Mouse (Mus musculus) frontal cortex, adult 2 months (tissue): ENCODE measurements at regions not wholly inside any gene's neighbourhood (a gene's known extent, or its start where the extent isn't known, plus 50 kb on each side); places are given as distances from the start of the nearest gene placed in this dataset.
"Not testable (repeated sequence)": the region's sequence is repeated elsewhere in the genome, so short reads cannot be mapped to it uniquely, and the experiment has no call there.

ENCODE experiments used
- DNase-seq, 2 experiments: peaks; one replicate each; pipeline ENCODE4 v3.0.0; 2022; ENCODE audit warnings: low spot score in 1 of 2; ENCODE audit errors: extremely low spot score in 1 of 2

DNA sequence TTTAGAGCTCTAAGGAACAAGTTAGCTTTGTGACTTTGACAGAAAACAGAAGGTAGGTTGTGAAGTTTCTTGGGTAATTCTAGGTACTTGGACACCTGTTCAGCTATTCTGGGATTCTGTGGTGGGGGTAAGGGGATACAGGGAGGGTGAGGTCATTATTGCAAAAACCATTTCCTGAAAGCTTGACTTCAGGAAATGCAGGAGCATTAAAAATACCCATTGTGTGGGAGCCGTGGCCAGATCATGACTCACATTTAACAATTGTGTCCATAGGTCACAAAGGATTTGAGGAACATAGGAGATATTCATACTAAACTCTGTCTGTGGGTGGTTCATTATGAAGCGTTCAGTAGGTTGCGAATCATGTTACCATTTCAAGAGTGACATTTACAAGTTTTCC, 102.4 kb downstream of the Gm5426 start:
- no peak for DNase-seq

GRCm38 (mm10) chr10:96240591-96240990, 104.2 kb downstream of the Gm5426 start:
- DNase-seq, result no peak

DNA sequence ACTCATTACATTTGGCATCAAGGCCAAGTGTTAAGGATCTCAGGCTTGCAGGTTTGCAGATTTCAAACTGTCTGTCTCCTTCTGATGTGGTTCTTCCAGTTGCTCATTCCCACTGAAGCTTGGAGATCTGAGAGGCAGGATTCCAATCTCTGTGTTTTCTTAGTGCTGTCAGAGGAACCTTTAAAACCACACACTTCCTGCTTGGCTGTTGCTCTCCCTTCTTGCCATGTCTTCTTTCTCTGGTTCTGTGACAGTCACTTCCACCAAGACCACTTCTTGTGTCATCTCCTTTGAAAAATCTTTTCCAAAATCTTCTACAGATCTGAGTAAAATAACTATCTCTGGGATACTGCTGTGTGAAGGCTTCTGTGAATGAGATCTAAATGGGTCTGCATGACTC, 117.3 kb downstream of the Gm5426 start:
- DNase-seq, result no peak

DNA sequence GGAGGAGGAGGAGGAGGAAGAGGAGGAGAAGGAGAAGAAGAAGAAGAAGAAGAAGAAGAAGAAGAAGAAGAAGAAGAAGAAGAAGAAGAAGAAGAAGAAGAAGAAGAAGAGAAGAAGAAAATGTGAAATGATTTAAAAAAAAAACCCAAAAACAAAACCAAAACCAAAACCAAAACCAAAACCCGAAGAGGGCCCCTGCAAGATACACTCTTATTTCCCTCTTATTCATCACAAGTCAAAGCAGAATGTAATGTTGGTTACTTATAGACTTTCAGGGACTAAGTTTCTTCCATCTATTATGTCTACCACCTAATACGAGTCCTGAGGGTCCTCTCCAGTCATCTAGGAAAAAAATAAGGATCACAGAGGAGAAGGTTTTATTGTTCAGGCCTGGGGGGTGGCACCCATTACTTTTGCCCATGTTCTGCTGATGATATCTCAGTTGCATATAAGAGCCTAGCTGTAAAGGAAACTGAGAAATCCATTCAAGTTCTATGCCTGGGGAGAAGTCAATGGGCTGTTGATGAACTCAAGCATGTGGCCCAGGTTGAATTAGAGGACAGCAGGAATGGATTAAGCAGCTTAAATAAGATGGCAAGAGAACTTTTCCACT, 118.0 kb downstream of the Gm5426 start:
- DNase-seq, result no peak

- DNase-seq, result no peak
These were observed 121.5 kb downstream of the Gm5426 start for GRCm38 (mm10) chr10:96257935-96258334.

- DNase-seq, result no peak
These were observed 122.8 kb downstream of the Gm5426 start for GRCm38 (mm10) chr10:96259242-96259641.

DNA sequence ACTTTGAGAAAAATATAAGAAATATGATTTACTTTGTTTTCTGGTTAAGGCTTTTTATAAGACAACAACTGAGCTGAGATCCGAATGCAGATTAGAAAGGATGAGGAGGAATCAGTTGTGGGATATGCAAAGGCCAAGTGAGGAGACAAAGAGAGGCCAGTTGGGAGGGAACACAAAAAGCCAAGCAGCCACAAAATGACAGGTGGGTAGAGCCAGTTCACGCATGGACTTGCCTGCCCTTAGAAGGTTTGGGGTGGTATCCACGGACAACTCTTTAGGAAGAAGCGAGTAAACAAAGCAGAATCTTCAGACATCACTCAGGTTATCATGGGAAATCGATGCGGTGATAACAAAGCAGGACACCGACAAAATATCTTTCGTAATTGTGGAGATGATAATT, 123.2 kb downstream of the Gm5426 start:
- DNase-seq, result no peak

- peak in 1 of 2 experiments; percentile 28 for DNase-seq
These were observed 127.1 kb downstream of the Gm5426 start for GRCm38 (mm10) chr10:96263544-96263943.

- DNase-seq, result no peak
These were observed 128.0 kb downstream of the Gm5426 start for GRCm38 (mm10) chr10:96264433-96264832.

DNA sequence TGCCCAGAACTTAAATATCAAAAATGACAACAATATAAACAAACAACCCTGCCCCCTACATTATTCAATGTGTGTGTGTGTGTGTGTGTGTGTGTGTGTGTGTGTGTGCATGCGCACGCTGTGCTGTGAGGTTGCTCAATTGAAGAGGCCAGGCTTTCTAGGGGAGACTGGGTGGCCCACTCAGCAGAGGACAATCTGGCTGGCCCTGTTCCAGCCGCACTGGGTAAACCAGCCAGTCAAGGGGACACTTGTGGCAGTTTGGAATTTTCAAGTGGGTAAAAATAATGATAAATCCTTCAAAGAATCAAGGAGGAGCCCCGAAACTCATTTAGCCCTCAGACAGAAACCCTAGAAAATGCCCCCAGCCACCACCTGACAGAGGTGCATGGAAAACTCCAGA, 128.5 kb downstream of the Gm5426 start:
- DNase-seq, result no peak

DNA sequence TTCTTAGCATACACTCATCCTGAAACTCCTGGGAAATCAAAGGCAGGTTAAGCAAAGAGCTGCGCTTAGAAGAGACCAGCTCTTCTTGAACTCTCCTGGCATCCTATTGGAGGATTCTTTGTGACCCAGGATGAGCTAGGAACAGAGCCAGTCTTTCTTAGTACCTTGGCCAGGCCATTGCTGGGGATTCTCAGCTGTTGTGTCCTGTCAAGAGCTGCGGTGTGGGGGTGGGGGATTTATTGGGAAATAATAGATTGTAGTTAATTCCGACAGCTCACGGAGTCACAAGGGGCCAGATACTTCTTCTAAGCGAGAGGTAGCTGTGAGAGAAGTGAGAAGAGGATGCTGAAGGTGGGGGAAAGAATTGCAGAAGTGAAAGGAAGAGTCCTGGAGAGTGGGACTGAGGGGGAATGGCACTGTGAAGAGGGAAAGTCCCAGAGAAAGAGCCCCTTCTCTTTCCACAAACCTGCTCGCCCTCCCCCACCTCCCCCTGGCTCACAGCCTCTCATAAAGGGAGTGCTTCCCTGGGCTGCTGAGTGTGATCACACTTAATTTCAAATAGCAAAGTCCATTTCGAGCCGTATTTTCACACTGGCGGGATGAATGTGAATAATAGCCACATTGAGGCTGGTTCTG, 129.8 kb downstream of the Gm5426 start:
- no peak for DNase-seq

GRCm38 (mm10) chr10:96267603-96268002, 131.2 kb downstream of the Gm5426 start:
- no peak for DNase-seq

DNA sequence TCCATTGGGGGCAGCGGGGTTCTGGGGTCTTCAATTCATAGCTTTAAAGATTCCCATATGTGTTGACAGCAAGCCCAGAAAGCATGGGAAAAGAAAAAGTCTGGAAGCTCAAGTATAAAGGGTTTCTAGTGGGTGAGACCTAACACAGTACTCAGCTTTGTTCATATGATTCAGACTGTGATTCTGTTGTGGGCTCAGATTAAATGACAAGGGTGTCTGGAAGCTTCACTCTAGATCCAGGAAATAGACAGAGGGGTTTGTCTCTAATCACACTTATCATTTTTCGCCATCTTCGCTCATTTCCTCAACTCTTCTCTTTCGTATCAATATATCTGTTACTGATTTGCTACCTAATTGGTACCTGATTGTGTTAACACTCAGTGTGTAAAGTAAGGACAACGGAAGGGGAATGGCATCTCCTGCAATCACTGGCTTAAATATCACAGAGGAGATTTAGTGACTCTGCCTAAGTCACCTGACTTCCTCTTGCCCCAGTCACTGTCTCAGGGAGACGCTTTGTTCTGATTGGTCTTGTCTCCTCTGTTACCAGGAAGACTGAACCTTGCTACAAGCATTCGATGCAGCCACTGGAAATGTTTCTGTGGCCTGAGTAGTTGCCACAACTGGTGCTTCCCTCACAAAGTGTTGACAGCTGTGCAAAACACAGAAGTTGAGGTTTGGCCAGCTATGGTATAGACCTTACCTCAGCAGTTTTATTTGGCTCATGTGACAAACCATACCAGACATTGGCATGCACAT, 137.4 kb downstream of the Gm5426 start:
- DNase-seq, result no peak

GRCm38 (mm10) chr10:96280149-96280548, 143.7 kb downstream of the Gm5426 start:
- DNase-seq, result no peak

GRCm38 (mm10) chr10:96285407-96286093, 149.1 kb downstream of the Gm5426 start:
- no peak for DNase-seq

DNA sequence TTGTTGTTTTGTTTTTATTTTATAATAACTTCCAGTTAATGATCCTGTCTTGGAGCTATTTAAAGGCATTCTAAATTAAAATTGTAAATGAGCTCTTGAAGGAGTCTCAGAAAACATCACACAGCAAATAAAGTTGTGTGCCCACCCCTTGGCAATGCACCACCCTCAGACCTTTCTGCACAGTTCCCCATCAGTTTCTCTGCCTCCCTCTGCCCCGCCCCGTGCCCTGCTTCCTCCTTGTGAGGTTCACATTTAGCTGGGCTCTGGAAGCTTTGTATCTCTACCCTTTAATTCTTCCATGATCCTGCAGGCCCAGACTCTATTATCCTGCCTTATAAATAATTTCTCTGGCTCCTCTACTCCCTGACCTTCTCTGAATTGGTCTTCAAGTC, 149.7 kb downstream of the Gm5426 start:
- no peak for DNase-seq

DNA sequence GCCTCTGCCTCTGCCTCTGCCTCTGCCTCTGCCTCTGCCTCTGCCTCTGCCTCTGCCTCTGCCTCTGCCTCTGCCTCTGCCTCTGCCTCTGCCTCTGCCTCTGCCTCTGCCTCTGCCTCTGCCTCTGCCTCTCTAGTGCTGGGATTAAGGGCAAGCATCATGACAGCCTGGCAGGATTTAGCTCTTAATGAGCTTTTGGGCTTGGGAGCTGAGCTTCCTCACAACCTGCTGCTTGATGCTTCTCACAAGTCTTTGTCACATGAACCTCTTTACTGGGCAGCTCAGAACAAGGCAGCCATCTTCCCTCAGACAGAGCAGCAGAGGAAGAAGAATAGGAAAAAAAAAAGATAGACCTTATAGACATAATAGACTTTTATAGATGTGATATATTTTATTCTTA, 152.6 kb downstream of the Gm5426 start:
- not testable (repeated sequence) for DNase-seq

- DNase-seq, result no peak
These were observed 157.2 kb downstream of the Gm5426 start for GRCm38 (mm10) chr10:96293622-96294021.

DNA sequence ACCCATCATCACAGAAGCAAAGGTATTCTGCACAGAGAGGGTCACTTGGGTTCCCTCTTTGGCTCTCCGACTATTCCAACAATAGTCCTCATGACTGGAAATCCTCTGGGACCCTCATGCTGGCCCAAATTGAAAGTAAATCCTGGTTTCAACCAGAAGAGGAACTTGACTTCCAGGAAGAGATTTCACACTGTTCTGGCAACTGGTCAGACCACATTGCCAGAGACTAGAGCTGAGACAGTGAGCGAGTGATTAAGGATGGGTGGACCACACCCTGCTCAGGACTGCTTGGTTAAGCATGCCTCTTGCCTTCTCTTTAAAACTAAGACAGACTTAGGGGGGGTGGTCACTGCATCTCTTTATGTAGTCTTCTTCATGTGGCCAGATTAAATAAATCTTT, 158.3 kb downstream of the Gm5426 start:
- DNase-seq, result no peak

GRCm38 (mm10) chr10:96297658-96298057, 161.3 kb downstream of the Gm5426 start:
- peak in 1 of 2 experiments; percentile 19 for DNase-seq

DNA sequence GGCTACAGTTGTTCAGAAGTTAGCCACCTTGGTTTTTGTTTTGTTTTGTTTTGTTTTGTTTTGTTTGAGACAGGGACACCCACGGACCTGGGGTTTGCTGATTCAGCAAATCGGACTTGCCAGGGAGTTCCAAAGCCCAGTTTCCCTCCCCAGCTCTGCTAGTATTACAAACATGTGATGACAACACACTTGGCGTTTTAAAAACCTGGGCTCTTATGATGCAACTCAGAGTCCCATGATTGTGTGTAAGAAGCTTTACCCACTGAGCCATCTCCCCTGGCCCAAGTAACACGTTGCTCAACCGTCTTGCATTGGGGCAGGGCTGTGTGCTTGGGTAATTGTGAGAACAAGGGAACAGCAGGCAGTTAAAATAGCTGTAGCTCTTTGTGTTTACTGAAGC, 162.2 kb downstream of the Gm5426 start:
- DNase-seq, result no peak
